Mouse (Mus musculus) heart, embryonic 13.5 days (tissue): Measurements from ENCODE around the gene Esyt3. TPM values are rescaled to one million over a fixed set of nuclear protein-coding genes. Genes with fewer than 3 reads are reported as not detected.

Source experiments
- ATAC-seq: fragments of 200-750 bp; cut with Nextera tagmentation; 2 replicates; pipeline ENCODE4 v1.8.0; 2017; ENCODE audit warnings: moderate TSS enrichment; ENCODE audit not compliant: insufficient number of reproducible peaks, low FRiP score, low TSS enrichment; ENCODE audit errors: extremely low read depth
- H3K27ac ChIP-seq: fragments of 300-500 bp; sonication (generic); replicated peaks from 2 replicates; pipeline ENCODE4 v1.5.1; 2015; ENCODE audit warnings: moderate library complexity, mild to moderate bottlenecking, inconsistent platforms
- H3K27me3 ChIP-seq: fragments of 300-500 bp; sonication (generic); replicated peaks from 2 replicates; pipeline ENCODE4 v1.6.1; 2015; ENCODE audit warnings: mild to moderate bottlenecking, inconsistent platforms
- H3K36me3 ChIP-seq: fragments of 300-500 bp; sonication (generic); 2 replicates; pipeline ENCODE4 v1.6.1; 2015; ENCODE audit warnings: mild to moderate bottlenecking, inconsistent platforms
- H3K4me1 ChIP-seq: fragments of 300-500 bp; sonication (generic); 2 replicates; pipeline ENCODE4 v1.6.1; 2015; ENCODE audit warnings: inconsistent platforms
- H3K4me2 ChIP-seq: fragments of 300-500 bp; sonication (generic); 2 replicates; pipeline ENCODE4 v1.6.1; 2015; ENCODE audit warnings: inconsistent platforms, mild to moderate bottlenecking, moderate library complexity
- H3K4me3 ChIP-seq: fragments of 300-500 bp; sonication (generic); 2 replicates; pipeline ENCODE4 v1.5.1; 2015; ENCODE audit warnings: moderate library complexity, mild to moderate bottlenecking, inconsistent platforms
- H3K9ac ChIP-seq: fragments of 300-500 bp; sonication (generic); 2 replicates; pipeline ENCODE4 v1.6.1; 2015; ENCODE audit warnings: inconsistent platforms, mild to moderate bottlenecking, moderate library complexity
- H3K9me3 ChIP-seq: fragments of 300-500 bp; sonication (generic); 2 replicates; pipeline ENCODE4 v1.6.1; 2016; ENCODE audit warnings: inconsistent platforms
- WGBS: fragments of 180-500 bp; shearing (Covaris S2); methylation state at CpG from one replicate; pipeline ENCODE4 v1.1.7; 2015; ENCODE audit warnings: mixed read lengths; 5-methylcytosine and 5-hydroxymethylcytosine counted together
- polyA plus RNA-seq: library from polyadenylated mRNA; unstranded; fragments of >200 nt; fragmentation: Nextera tagmentation; extraction: Ambion mirVana; gene quantifications from 2 replicates; pipeline ENCODE4 v1.2.1, GENCODE M21; 2015

Esyt3 gene
- 0.09 and 0.11 TPM in 2 replicates for polyA plus RNA-seq

GRCm38 (mm10) chr9:99357921-99358692, at the start of gene Esyt3:
TSS of gene Esyt3 (minus strand) at chr9:99358557.
- Histone ChIP-seq H3K4me1 (peaks cover 15% of the 10 kb centered on the region), H3K27ac (no peak within 1 kb of the TSS), H3K9ac (peak within 1 kb of the TSS; percentile 71), H3K36me3 (no peaks in the 10 kb centered on the region), H3K9me3 (no peaks in the 10 kb centered on the region), H3K4me3 (peak within 1 kb of the TSS; percentile 56), H3K4me2 (peak within 1 kb of the TSS; percentile 92), H3K27me3 (peaks cover 85% of the 10 kb centered on the region)
- WGBS: under 1% methylated on average over 66 of the region's 66 CpGs
- ATAC-seq: peak; percentile 26; the same call in 1 of the 2 replicates

- WGBS: 68% methylated on average over 9 of the region's 9 CpGs
Observed at GRCm38 (mm10) chr9:99401288-99401974, 43.1 kb upstream of the Esyt3 start.

GRCm38 (mm10) chr9:99400781-99401180, 42.4 kb upstream of the Esyt3 start:
- no peaks in the 10 kb centered on the region for H3K9me3 ChIP-seq
- peaks cover 17% of the 10 kb centered on the region for H3K4me1 ChIP-seq
- no peaks in the 10 kb centered on the region for H3K27me3 ChIP-seq
- H3K4me3 ChIP-seq: no peak overlapping the region
- no peaks in the 10 kb centered on the region for H3K36me3 ChIP-seq
- H3K4me2 ChIP-seq: no peak overlapping the region
- H3K27ac ChIP-seq: no peak overlapping the region
- ATAC-seq: no peak
- 62% methylated on average over 6 of the region's 6 CpGs for whole genome bisulfite sequencing
- H3K9ac ChIP-seq: no peak overlapping the region

More at GRCm38 (mm10) chr9:99401288-99401974, 43.1 kb upstream of the Esyt3 start:
- Histone ChIP-seq H3K36me3 (no peaks in the 10 kb centered on the region), H3K4me1 (peaks cover 17% of the 10 kb centered on the region), H3K4me2 (no peak overlapping the region), H3K4me3 (no peak overlapping the region), H3K27me3 (no peaks in the 10 kb centered on the region), H3K9me3 (no peaks in the 10 kb centered on the region), H3K9ac (no peak overlapping the region), H3K27ac (no peak overlapping the region)
- no peak for ATAC-seq

GRCm38 (mm10) chr9:99397056-99397815, 38.9 kb upstream of the Esyt3 start:
- ATAC-seq: no peak

GRCm38 (mm10) chr9:99394366-99394765, 36.0 kb upstream of the Esyt3 start:
- Histone ChIP-seq H3K9ac (no peak overlapping the region), H3K27me3 (no peaks in the 10 kb centered on the region), H3K36me3 (peaks cover 10% of the 10 kb centered on the region), H3K4me1 (no peaks in the 10 kb centered on the region), H3K27ac (no peak overlapping the region), H3K4me2 (no peak overlapping the region), H3K9me3 (no peaks in the 10 kb centered on the region), H3K4me3 (no peak overlapping the region)
- no peak for ATAC-seq
- 87% methylated on average over 11 of the region's 11 CpGs for WGBS

More at GRCm38 (mm10) chr9:99397056-99397815, 38.9 kb upstream of the Esyt3 start:
- Histone ChIP-seq H3K4me2 (no peak overlapping the region), H3K36me3 (peaks cover 6% of the 10 kb centered on the region), H3K9me3 (no peaks in the 10 kb centered on the region), H3K27me3 (no peaks in the 10 kb centered on the region), H3K4me1 (peaks cover 17% of the 10 kb centered on the region), H3K27ac (no peak overlapping the region), H3K9ac (no peak overlapping the region), H3K4me3 (no peak overlapping the region)
- WGBS: 70% methylated on average over 13 of the region's 13 CpGs

GRCm38 (mm10) chr9:99393146-99393545, 34.8 kb upstream of the Esyt3 start:
- H3K36me3 ChIP-seq: peaks cover 13% of the 10 kb centered on the region
- no peaks in the 10 kb centered on the region for H3K27me3 ChIP-seq
- H3K4me3 ChIP-seq: no peak overlapping the region
- H3K27ac ChIP-seq: no peak overlapping the region
- 83% methylated on average over 8 of the region's 8 CpGs for whole genome bisulfite sequencing
- H3K9ac ChIP-seq: no peak overlapping the region
- H3K4me2 ChIP-seq: no peak overlapping the region
- no peaks in the 10 kb centered on the region for H3K4me1 ChIP-seq
- H3K9me3 ChIP-seq: no peaks in the 10 kb centered on the region
- ATAC-seq: no peak

- H3K4me3 ChIP-seq: no peak overlapping the region
- H3K27ac ChIP-seq: no peak overlapping the region
- no peaks in the 10 kb centered on the region for H3K27me3 ChIP-seq
- H3K4me1 ChIP-seq: no peaks in the 10 kb centered on the region
- whole genome bisulfite sequencing: 86% methylated on average over 10 of the region's 10 CpGs
- ATAC-seq: no peak
- H3K9ac ChIP-seq: no peak overlapping the region
- peaks cover 15% of the 10 kb centered on the region for H3K36me3 ChIP-seq
- no peak overlapping the region for H3K4me2 ChIP-seq
- H3K9me3 ChIP-seq: no peaks in the 10 kb centered on the region
Observed at GRCm38 (mm10) chr9:99391557-99391956, 33.2 kb upstream of the Esyt3 start.

GRCm38 (mm10) chr9:99390716-99391115, 32.4 kb upstream of the Esyt3 start:
- no peak overlapping the region for H3K27ac ChIP-seq
- no peak overlapping the region for H3K4me2 ChIP-seq
- no peak overlapping the region for H3K4me3 ChIP-seq
- no peak for ATAC-seq
- WGBS: 57% methylated on average over 2 of the region's 2 CpGs
- H3K4me1 ChIP-seq: no peaks in the 10 kb centered on the region
- peaks cover 15% of the 10 kb centered on the region for H3K36me3 ChIP-seq
- H3K27me3 ChIP-seq: no peaks in the 10 kb centered on the region
- no peaks in the 10 kb centered on the region for H3K9me3 ChIP-seq
- H3K9ac ChIP-seq: no peak overlapping the region

- Histone ChIP-seq H3K27me3 (no peaks in the 10 kb centered on the region), H3K36me3 (peaks cover 15% of the 10 kb centered on the region), H3K9me3 (no peaks in the 10 kb centered on the region), H3K4me2 (no peak overlapping the region), H3K9ac (no peak overlapping the region), H3K4me1 (no peaks in the 10 kb centered on the region), H3K4me3 (no peak overlapping the region), H3K27ac (no peak overlapping the region)
- WGBS: 62% methylated on average over 5 of the region's 5 CpGs
- no peak for ATAC-seq
Observed at GRCm38 (mm10) chr9:99390201-99390600, 31.8 kb upstream of the Esyt3 start.

- Histone ChIP-seq H3K9ac (no peak overlapping the region), H3K4me1 (no peaks in the 10 kb centered on the region), H3K27ac (no peak overlapping the region), H3K36me3 (peaks cover 15% of the 10 kb centered on the region), H3K4me2 (no peak overlapping the region), H3K27me3 (no peaks in the 10 kb centered on the region), H3K4me3 (no peak overlapping the region), H3K9me3 (no peaks in the 10 kb centered on the region)
- WGBS: 76% methylated on average over 8 of the region's 8 CpGs
- ATAC-seq: no peak
Observed at GRCm38 (mm10) chr9:99389506-99389905, 31.1 kb upstream of the Esyt3 start.

GRCm38 (mm10) chr9:99388856-99389255, 30.5 kb upstream of the Esyt3 start:
- H3K27ac ChIP-seq: no peak overlapping the region

More at GRCm38 (mm10) chr9:99388856-99389255, 30.5 kb upstream of the Esyt3 start:
- Histone ChIP-seq H3K4me3 (no peak overlapping the region), H3K4me1 (no peaks in the 10 kb centered on the region), H3K9me3 (no peaks in the 10 kb centered on the region), H3K27me3 (no peaks in the 10 kb centered on the region), H3K4me2 (no peak overlapping the region), H3K36me3 (peaks cover 15% of the 10 kb centered on the region), H3K9ac (no peak overlapping the region)
- ATAC-seq: no peak
- 74% methylated on average over 9 of the region's 9 CpGs for WGBS
